Comparison of ENCODE assay signal across 8 mouse cellular contexts in genomic region chr16:34414581-34414980, GRCm38 (mm10).
DNase-seq lines count a peak whose midpoint lies in the region; ATAC-seq and TF ChIP-seq lines count a peak whose summit lies in the region.

No protein-coding gene starts in this region.

- ATAC-seq in forebrain, embryonic 12.5 days (ENCODE audit: low FRiP score): no peak
- ATAC-seq in hindbrain, embryonic 13.5 days (ENCODE audit: low FRiP score): no peak
- peak; percentile 83 for ATAC-seq in lung, embryonic 14.5 days (ENCODE audit: insufficient read depth)

- no peak overlapping the region for H3K4me3 ChIP-seq in forebrain, embryonic 12.5 days (replicated peaks)
- no peak overlapping the region for H3K4me3 ChIP-seq in forebrain, embryonic 10.5 days
- no peak overlapping the region for H3K4me3 ChIP-seq in cortical plate, adult 2 months (ENCODE audit: insufficient read depth, low read length)
- no peak overlapping the region for H3K4me3 ChIP-seq in hindbrain, embryonic 13.5 days
- H3K4me3 ChIP-seq in lung, embryonic 14.5 days (ENCODE audit: low read depth, low read length): no peak overlapping the region

- 81% methylated on average over 7 of the region's 7 CpGs for WGBS in forebrain, embryonic 12.5 days
- WGBS in forebrain, embryonic 10.5 days: 76% methylated on average over 7 of the region's 7 CpGs
- 63% methylated on average over 7 of the region's 7 CpGs for WGBS in hindbrain, embryonic 13.5 days
- WGBS in lung, embryonic 14.5 days: 22% methylated on average over 7 of the region's 7 CpGs

- TF ChIP-seq CTCF in cortical plate, adult 2 months (IDR thresholded peaks at IDR 0.05; ENCODE audit: extremely low read depth, insufficient read depth, low read length): no peak
- no peak for TF ChIP-seq CTCF in lung, embryonic 14.5 days (IDR thresholded peaks at IDR 0.05; ENCODE audit: low read depth)

- H3K27me3 ChIP-seq in forebrain, embryonic 12.5 days: no peaks in the 10 kb centered on the region
- H3K27me3 ChIP-seq in forebrain, embryonic 10.5 days (ENCODE audit: poor library complexity, severe bottlenecking): no peaks in the 10 kb centered on the region
- H3K27me3 ChIP-seq in hindbrain, embryonic 13.5 days: no peaks in the 10 kb centered on the region
- no peaks in the 10 kb centered on the region for H3K27me3 ChIP-seq in lung, embryonic 14.5 days (ENCODE audit: insufficient read depth, low read length)

- peaks cover 42% of the 10 kb centered on the region for H3K4me1 ChIP-seq in forebrain, embryonic 12.5 days
- H3K4me1 ChIP-seq in forebrain, embryonic 10.5 days: peaks cover 47% of the 10 kb centered on the region
- H3K4me1 ChIP-seq in cortical plate, adult 2 months (ENCODE audit: control insufficient read depth, insufficient read depth, low read length): peaks cover 15% of the 10 kb centered on the region
- peaks cover 60% of the 10 kb centered on the region for H3K4me1 ChIP-seq in hindbrain, embryonic 13.5 days (replicated peaks)
- peaks cover 17% of the 10 kb centered on the region; the same call in 1 of the 2 replicates for H3K4me1 ChIP-seq in lung, embryonic 14.5 days (ENCODE audit: insufficient read depth)

- no peak for DNase-seq in forebrain, embryonic 10.5 days (ENCODE audit: extremely low spot score, low spot score)
- peak; percentile 70 for DNase-seq in lung, embryonic 14.5 days
- DNase-seq in gastrocnemius, postnatal 36 days: no peak
- no peak for DNase-seq in urinary bladder, adult 18-20 months (ENCODE audit: low spot score in 2 of 2)
- DNase-seq in ovary, postnatal 14 days (ENCODE audit: low spot score): no peak

- peak overlapping the region; percentile 70; the same call in 1 of the 2 replicates for H3K27ac ChIP-seq in forebrain, embryonic 12.5 days
- no peak overlapping the region for H3K27ac ChIP-seq in forebrain, embryonic 10.5 days
- peak overlapping the region; percentile 24; the same call in 1 of the 2 replicates for H3K27ac ChIP-seq in cortical plate, adult 2 months (ENCODE audit: insufficient read depth, low read length)
- H3K27ac ChIP-seq in hindbrain, embryonic 13.5 days: peak overlapping the region; percentile 81
- peak overlapping the region; percentile 61 for H3K27ac ChIP-seq in lung, embryonic 14.5 days (ENCODE audit: low read depth)

- H3K9ac ChIP-seq in forebrain, embryonic 12.5 days: no peak overlapping the region
- H3K9ac ChIP-seq in hindbrain, embryonic 13.5 days: no peak overlapping the region
- no peak overlapping the region for H3K9ac ChIP-seq in lung, embryonic 14.5 days

- H3K4me2 ChIP-seq in forebrain, embryonic 12.5 days: no peak overlapping the region
- H3K4me2 ChIP-seq in hindbrain, embryonic 13.5 days: no peak overlapping the region
- H3K4me2 ChIP-seq in lung, embryonic 14.5 days: no peak overlapping the region; the same call in 1 of the 2 replicates

- no peaks in the 10 kb centered on the region for H3K9me3 ChIP-seq in forebrain, embryonic 12.5 days
- no peaks in the 10 kb centered on the region for H3K9me3 ChIP-seq in forebrain, embryonic 10.5 days
- H3K9me3 ChIP-seq in hindbrain, embryonic 13.5 days: no peaks in the 10 kb centered on the region
- H3K9me3 ChIP-seq in lung, embryonic 14.5 days (ENCODE audit: low read depth, low read length): no peaks in the 10 kb centered on the region

- TF ChIP-seq POLR2A in cortical plate, adult 2 months (IDR thresholded peaks at IDR 0.05; ENCODE audit: extremely low read depth, insufficient read depth, low read length): no peak

- H3K36me3 ChIP-seq in forebrain, embryonic 12.5 days (replicated peaks): no peaks in the 10 kb centered on the region
- H3K36me3 ChIP-seq in forebrain, embryonic 10.5 days (replicated peaks): no peaks in the 10 kb centered on the region
- H3K36me3 ChIP-seq in hindbrain, embryonic 13.5 days: no peaks in the 10 kb centered on the region
- H3K36me3 ChIP-seq in lung, embryonic 14.5 days (ENCODE audit: insufficient read depth): no peaks in the 10 kb centered on the region

- intact Hi-C loops in gastrocnemius, postnatal 36 days (cut with DNase I): no loop called here
